ENCODE assay signal across 17 mouse cellular contexts in genomic region chr5:106464336-106465128, GRCm38 (mm10). TPM values are rescaled to one million over a fixed set of nuclear protein-coding genes. Genes with fewer than 3 reads are reported as not detected.
DNase-seq lines count a peak whose midpoint lies in the region; ATAC-seq and TF ChIP-seq lines count a peak whose summit lies in the region.
"Had no signal": no experiment of that assay in that cellular context is flagged by ENCODE, and none has a peak within 500 bp of the region (broad histone marks: within the 10 kb centered on the region; RNA-seq: fewer than 3 reads in every experiment).

No protein-coding gene starts in this region.

- H3K27ac ChIP-seq in hindbrain, embryonic 14.5 days = no peak overlapping the region
- H3K27ac ChIP-seq in hindbrain, embryonic 16.5 days (ENCODE audit: low read depth, low read length) = no peak overlapping the region
- no peak overlapping the region for H3K27ac ChIP-seq in limb, embryonic 10.5 days
- no peak overlapping the region for H3K27ac ChIP-seq in intestine, postnatal 0 days (ENCODE audit: low read depth, low read length)
- H3K27ac ChIP-seq: stomach, postnatal 0 days had no signal

- H3K9me3 ChIP-seq in hindbrain, embryonic 14.5 days (ENCODE audit: control insufficient read depth, low read length) = no peaks in the 10 kb centered on the region
- no peaks in the 10 kb centered on the region for H3K9me3 ChIP-seq in hindbrain, embryonic 16.5 days (ENCODE audit: control insufficient read depth, low read length)
- H3K9me3 ChIP-seq in limb, embryonic 10.5 days (replicated peaks) = no peaks in the 10 kb centered on the region
- H3K9me3 ChIP-seq in intestine, postnatal 0 days (ENCODE audit: control insufficient read depth) = no peaks in the 10 kb centered on the region

- WGBS in hindbrain, embryonic 14.5 days = 2% methylated on average over 24 of the region's 24 CpGs
- WGBS in hindbrain, embryonic 16.5 days = 1% methylated on average over 24 of the region's 24 CpGs
- 1% methylated on average over 24 of the region's 24 CpGs for WGBS in limb, embryonic 10.5 days
- WGBS in intestine, postnatal 0 days = 2% methylated on average over 24 of the region's 24 CpGs

- no peak for DNase-seq in hindbrain, embryonic 14.5 days (ENCODE audit: low spot score)
- DNase-seq in embryo, embryonic 9.5 days (ENCODE audit: extremely low spot score) = peak; percentile 21
- peak; percentile 53 for DNase-seq in limb, embryonic 10.5 days (ENCODE audit: low spot score)
- DNase-seq in retina, postnatal 1 day = peak; percentile 34
- no peak for DNase-seq in adrenal gland, postnatal 4 days (ENCODE audit: low spot score in 2 of 2)
- DNase-seq: adrenal gland, postnatal 14 days; heart, adult 18-20 months; layer of hippocampus, postnatal 36 days; liver; lung, postnatal 10 days had no signal

- ATAC-seq in hindbrain, embryonic 14.5 days (ENCODE audit: low FRiP score) = no peak
- no peak for ATAC-seq in hindbrain, embryonic 16.5 days
- ATAC-seq in intestine, postnatal 0 days = no peak

- no peaks in the 10 kb centered on the region for H3K4me1 ChIP-seq in hindbrain, embryonic 14.5 days (replicated peaks; ENCODE audit: control insufficient read depth, insufficient read depth, low read length)
- H3K4me1 ChIP-seq in hindbrain, embryonic 16.5 days (ENCODE audit: control insufficient read depth, insufficient read depth, low read depth, low read length) = no peaks in the 10 kb centered on the region
- peaks cover 26% of the 10 kb centered on the region for H3K4me1 ChIP-seq in limb, embryonic 10.5 days
- no peaks in the 10 kb centered on the region for H3K4me1 ChIP-seq in intestine, postnatal 0 days (replicated peaks; ENCODE audit: control insufficient read depth, insufficient read depth, low read length)

- H3K27me3 ChIP-seq in hindbrain, embryonic 14.5 days (ENCODE audit: control insufficient read depth, insufficient read depth, low read length) = peaks cover 100% of the 10 kb centered on the region
- peaks cover 37% of the 10 kb centered on the region for H3K27me3 ChIP-seq in hindbrain, embryonic 16.5 days (replicated peaks; ENCODE audit: control insufficient read depth, insufficient read depth, low read length)
- peaks cover 100% of the 10 kb centered on the region for H3K27me3 ChIP-seq in limb, embryonic 10.5 days (ENCODE audit: low read depth, poor library complexity, severe bottlenecking)
- peaks cover 98% of the 10 kb centered on the region for H3K27me3 ChIP-seq in intestine, postnatal 0 days (replicated peaks; ENCODE audit: control insufficient read depth, insufficient read depth, low read length)

- no peak overlapping the region for H3K4me3 ChIP-seq in hindbrain, embryonic 14.5 days (replicated peaks; ENCODE audit: low read length)
- no peak overlapping the region for H3K4me3 ChIP-seq in hindbrain, embryonic 16.5 days (ENCODE audit: low read length)
- no peak overlapping the region for H3K4me3 ChIP-seq in limb, embryonic 10.5 days
- no peak overlapping the region for H3K4me3 ChIP-seq in intestine, postnatal 0 days (ENCODE audit: low read depth, low read length)

- H3K9ac ChIP-seq in hindbrain, embryonic 14.5 days = no peak overlapping the region
- no peak overlapping the region for H3K9ac ChIP-seq in hindbrain, embryonic 16.5 days (ENCODE audit: low read depth, low read length)
- no peak overlapping the region for H3K9ac ChIP-seq in intestine, postnatal 0 days (ENCODE audit: low read depth, low read length)

- 0 out of 2 replicates have a peak overlapping the region, but pooled peaks have one; percentile 7 for H3K4me2 ChIP-seq in hindbrain, embryonic 14.5 days (replicated peaks)
- H3K4me2 ChIP-seq in hindbrain, embryonic 16.5 days (ENCODE audit: low read length) = no peak overlapping the region
- no peak overlapping the region for H3K4me2 ChIP-seq in intestine, postnatal 0 days (replicated peaks; ENCODE audit: low read depth)

- H3K36me3 ChIP-seq in hindbrain, embryonic 14.5 days (replicated peaks; ENCODE audit: control insufficient read depth, insufficient read depth) = no peaks in the 10 kb centered on the region
- H3K36me3 ChIP-seq in hindbrain, embryonic 16.5 days (ENCODE audit: control insufficient read depth, insufficient read depth, low read length) = no peaks in the 10 kb centered on the region
- H3K36me3 ChIP-seq in limb, embryonic 10.5 days = no peaks in the 10 kb centered on the region
- H3K36me3 ChIP-seq in intestine, postnatal 0 days (ENCODE audit: control insufficient read depth, insufficient read depth) = no peaks in the 10 kb centered on the region

- TF ChIP-seq CTCF in intestine, postnatal 0 days (IDR thresholded peaks at IDR 0.05; ENCODE audit: low read depth) = no peak

RNA-seq across cellular contexts. Expression of gene Barhl2, which starts 6.6 kb away (rescaled TPM):
- polyA plus RNA-seq in hindbrain, embryonic 14.5 days (2014; fragmentation: Nextera tagmentation; extraction: Ambion mirVana) = 1.1 and 2.3 TPM in 2 replicates
- 1.0 and 1.2 TPM in 2 replicates for polyA plus RNA-seq in hindbrain, embryonic 16.5 days (2015; fragmentation: Nextera tagmentation; extraction: Ambion mirVana)
- not detected in 2 replicates for polyA plus RNA-seq in limb, embryonic 10.5 days (2016; fragmentation: Nextera tagmentation; extraction: Ambion mirVana)
- polyA plus RNA-seq in intestine, postnatal 0 days (2015; fragmentation: Nextera tagmentation; extraction: Ambion mirVana) = not detected in 2 replicates
- total RNA-seq in adrenal gland, postnatal 4 days (2021) = not detected
- total RNA-seq: adrenal gland, postnatal 14 days; heart, adult 18-20 months; heart, postnatal 25 days had no signal
- polyA plus RNA-seq: cortical plate, adult 2 months; kidney, embryonic 16.5 days; stomach, postnatal 0 days; urinary bladder, adult 2 months had no signal

Comparison
In these comparisons a context has a peak if more than half of its experiments do, and no peak if none do; other contexts are left out.
1. DNase-seq: peak in embryo, embryonic 9.5 days (single experiment), limb, embryonic 10.5 days (single experiment) and retina, postnatal 1 day (single experiment); none in hindbrain, embryonic 14.5 days (single experiment) and adrenal gland, postnatal 4 days (0 of 2).